Mouse (Mus musculus) hindbrain, embryonic 14.5 days (tissue): ENCODE measurements around the gene Zfp644. TPM values are rescaled to one million over a fixed set of nuclear protein-coding genes. Genes with fewer than 3 reads are reported as not detected.
A peak's percentile ranks its signal among the peaks of the same experiment; 100 is the strongest.

ENCODE experiments used
- ATAC-seq: fragments of 200-750 bp; cut with Nextera tagmentation; 2 replicates; pipeline ENCODE4 v1.8.0; 2017; ENCODE audit warnings: moderate number of reproducible peaks, mild to moderate bottlenecking, moderate TSS enrichment, moderate library complexity; ENCODE audit not compliant: low FRiP score
- DNase-seq: peaks from one replicate; pipeline ENCODE4 v3.0.0-alpha.2; 2015; ENCODE audit warnings: low spot score
- H3K27ac ChIP-seq: fragments of 300-500 bp; sonication (generic); 2 replicates; pipeline ENCODE4 v1.5.1; 2014; ENCODE audit warnings: mild to moderate bottlenecking, moderate library complexity
- H3K27me3 ChIP-seq: fragments of 300-500 bp; sonication (generic); 2 replicates; pipeline ENCODE4 v1.6.1; 2014; ENCODE audit warnings: mild to moderate bottlenecking, low read length, mixed read lengths; ENCODE audit not compliant: control insufficient read depth, insufficient read depth
- H3K36me3 ChIP-seq: fragments of 300-500 bp; sonication (generic); replicated peaks from 2 replicates; pipeline ENCODE4 v1.6.1; 2014; ENCODE audit not compliant: control insufficient read depth, insufficient read depth
- H3K4me1 ChIP-seq: fragments of 300-500 bp; sonication (generic); replicated peaks from 2 replicates; pipeline ENCODE4 v1.6.1; 2014; ENCODE audit warnings: antibody characterized with exemption, low read length, mixed read lengths; ENCODE audit not compliant: control insufficient read depth, insufficient read depth
- H3K4me2 ChIP-seq: fragments of 300-500 bp; sonication (generic); replicated peaks from 2 replicates; pipeline ENCODE4 v1.6.1; 2014; ENCODE audit warnings: mild to moderate bottlenecking, moderate library complexity
- H3K4me3 ChIP-seq: fragments of 300-500 bp; sonication (generic); replicated peaks from 2 replicates; pipeline ENCODE4 v1.5.1; 2014; ENCODE audit warnings: mild to moderate bottlenecking, low read length
- H3K9ac ChIP-seq: fragments of 300-500 bp; sonication (generic); 2 replicates; pipeline ENCODE4 v1.6.1; 2014
- H3K9me3 ChIP-seq: fragments of 300-500 bp; sonication (generic); 2 replicates; pipeline ENCODE4 v1.6.1; 2016; ENCODE audit warnings: low read length; ENCODE audit not compliant: control insufficient read depth
- WGBS: fragments of 180-500 bp; shearing (Covaris S2); extraction: QIAGEN DNeasy Blood & Tissue Kit; methylation state at CpG from one replicate; pipeline ENCODE4 v1.1.7; 2014; 5-methylcytosine and 5-hydroxymethylcytosine counted together
- polyA plus RNA-seq: library from polyadenylated mRNA; unstranded; fragments of >200 nt; fragmentation: Nextera tagmentation; extraction: Ambion mirVana; gene quantifications from 2 replicates; pipeline ENCODE4 v1.2.1, GENCODE M21; 2014

Gene Zfp644
- polyA plus RNA-seq, 1 experiment from 2014 or later: 104 TPM

DNA sequence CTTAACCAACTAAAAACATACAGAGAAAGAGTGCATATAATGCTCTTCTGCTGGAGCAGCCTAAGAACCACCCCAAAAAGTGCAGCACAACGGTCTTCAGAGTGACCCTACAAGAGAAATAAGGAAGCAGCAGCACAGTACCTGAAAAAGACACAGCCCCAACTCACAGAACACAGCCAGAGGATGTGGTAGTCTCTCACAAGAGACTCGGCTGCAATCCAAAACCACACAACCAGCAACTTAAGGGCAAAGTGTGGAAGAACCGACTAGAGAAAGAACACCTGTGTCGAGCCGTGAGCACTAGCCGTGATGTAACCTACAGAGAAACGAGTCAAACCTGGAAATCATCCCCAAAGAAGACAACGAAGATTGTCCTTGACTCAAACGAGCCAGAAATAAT is 20.3 kb downstream of the Zfp644 start:
- Histone ChIP-seq H3K9ac (no peak overlapping the region), H3K27me3 (no peaks in the 10 kb centered on the region), H3K4me2 (no peak overlapping the region), H3K9me3 (no peaks in the 10 kb centered on the region), H3K4me3 (no peak overlapping the region), H3K27ac (no peak overlapping the region), H3K36me3 (0 out of 2 replicates have a peak, but pooled peaks cover 5% of the 10 kb centered on the region), H3K4me1 (no peaks in the 10 kb centered on the region)
- 91% methylated on average over 9 of the region's 9 CpGs for WGBS
- ATAC-seq (no peak), DNase-seq (no peak)

DNA sequence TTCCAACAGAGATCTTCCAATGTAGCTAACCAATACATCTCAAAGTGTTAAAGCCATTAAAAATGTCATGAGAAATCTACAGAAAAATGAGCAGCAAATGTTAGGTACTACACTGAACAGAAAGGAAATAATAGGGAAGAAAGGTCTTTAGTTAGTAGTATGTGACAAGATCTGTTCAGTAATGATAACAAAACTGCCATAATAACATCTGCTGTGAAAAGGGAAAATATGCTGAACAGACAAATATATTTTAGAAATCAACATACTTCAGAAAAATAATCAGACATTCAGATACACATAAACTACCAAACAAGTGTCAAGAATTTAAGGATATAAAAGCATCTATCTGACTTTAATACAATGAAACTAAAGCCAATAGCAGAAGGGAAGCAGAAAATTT is 24.5 kb downstream of the Zfp644 start:
- Histone ChIP-seq H3K9me3 (no peaks in the 10 kb centered on the region), H3K27me3 (no peaks in the 10 kb centered on the region), H3K4me3 (no peak overlapping the region), H3K9ac (no peak overlapping the region), H3K27ac (no peak overlapping the region), H3K4me1 (no peaks in the 10 kb centered on the region), H3K36me3 (no peaks in the 10 kb centered on the region), H3K4me2 (no peak overlapping the region)
- DNase-seq (no peak), ATAC-seq (no peak)

DNA sequence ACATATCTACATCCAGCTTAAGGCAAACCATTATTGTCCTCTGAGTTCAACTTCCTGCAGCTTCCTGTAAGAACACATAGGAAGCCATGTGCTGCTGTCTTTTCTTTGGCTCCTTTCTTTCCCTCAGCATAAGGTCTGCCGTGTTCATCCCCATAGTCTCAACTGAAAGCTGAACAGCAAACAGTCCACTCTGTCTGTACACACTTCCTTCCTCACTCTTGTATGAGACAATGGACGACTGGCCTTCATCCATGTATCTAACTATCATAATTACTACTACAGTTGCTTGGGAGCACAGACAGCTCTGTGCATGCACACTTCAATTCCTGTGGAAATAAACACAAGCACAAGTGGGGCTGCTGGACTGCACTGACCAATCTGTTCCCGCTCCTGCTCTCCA is 25.2 kb downstream of the Zfp644 start:
- ATAC-seq (no peak), DNase-seq (no peak)
- Histone ChIP-seq H3K4me1 (no peaks in the 10 kb centered on the region), H3K4me3 (no peak overlapping the region), H3K4me2 (no peak overlapping the region), H3K9me3 (no peaks in the 10 kb centered on the region), H3K27me3 (no peaks in the 10 kb centered on the region), H3K9ac (no peak overlapping the region), H3K27ac (no peak overlapping the region), H3K36me3 (no peaks in the 10 kb centered on the region)
- 82% methylated on average over 3 of the region's 3 CpGs for WGBS

DNA sequence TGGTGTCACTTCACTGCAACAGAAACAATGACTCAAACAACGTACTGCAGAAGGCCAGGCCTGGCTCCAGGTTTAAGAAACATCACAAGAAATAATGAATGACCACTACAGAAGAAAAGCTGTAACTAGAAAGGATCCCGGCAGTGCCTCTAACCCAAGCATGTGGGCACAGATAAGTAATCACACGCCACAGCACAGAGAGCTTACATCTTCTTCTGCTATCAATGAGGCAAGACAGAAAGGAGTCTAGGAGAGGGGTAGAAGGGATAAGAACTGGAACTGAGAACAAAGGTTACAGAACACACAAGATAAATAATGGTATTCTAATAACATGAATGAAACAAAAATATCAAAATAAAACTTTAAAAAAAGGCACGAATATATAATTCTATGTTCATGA is 32.2 kb downstream of the Zfp644 start:
- WGBS: 88% methylated on average over 4 of the region's 4 CpGs

DNA sequence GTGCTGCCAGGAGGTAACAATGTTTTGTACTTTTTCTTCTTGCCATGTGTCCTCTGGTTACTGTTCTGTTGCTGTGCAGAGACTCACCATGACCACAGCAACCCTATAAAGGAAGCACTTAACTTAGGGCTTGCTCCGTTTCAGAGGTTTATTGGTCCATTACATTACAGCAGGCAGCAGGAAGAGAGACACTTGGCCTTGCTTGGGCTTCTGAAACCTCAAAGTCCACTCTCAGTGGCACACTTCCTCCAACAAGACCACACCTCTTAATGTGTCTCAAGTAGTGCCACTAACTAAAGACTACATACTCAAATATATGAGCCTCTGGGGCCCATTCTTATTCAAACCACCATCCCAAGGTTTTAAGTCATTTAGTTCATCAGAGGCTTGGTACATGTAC is 36.2 kb downstream of the Zfp644 start:
- no peak overlapping the region for H3K27ac ChIP-seq
- no peak overlapping the region for H3K9ac ChIP-seq
- DNase-seq: no peak
- ATAC-seq: no peak
- H3K4me1 ChIP-seq: no peaks in the 10 kb centered on the region
- no peak overlapping the region for H3K4me2 ChIP-seq
- peaks cover 7% of the 10 kb centered on the region for H3K36me3 ChIP-seq
- H3K27me3 ChIP-seq: no peaks in the 10 kb centered on the region
- 70% methylated on average over 1 of the region's 1 CpGs for WGBS
- H3K9me3 ChIP-seq: no peaks in the 10 kb centered on the region
- no peak overlapping the region for H3K4me3 ChIP-seq

More for the DNA sequence above, 32.2 kb downstream of the Zfp644 start:
- no peak overlapping the region for H3K27ac ChIP-seq
- peaks cover 7% of the 10 kb centered on the region for H3K36me3 ChIP-seq
- DNase-seq (no peak), ATAC-seq (no peak)
- H3K4me1 ChIP-seq: no peaks in the 10 kb centered on the region
- no peaks in the 10 kb centered on the region for H3K9me3 ChIP-seq
- no peak overlapping the region for H3K9ac ChIP-seq
- no peak overlapping the region for H3K4me2 ChIP-seq
- H3K4me3 ChIP-seq: no peak overlapping the region
- no peaks in the 10 kb centered on the region for H3K27me3 ChIP-seq

DNA sequence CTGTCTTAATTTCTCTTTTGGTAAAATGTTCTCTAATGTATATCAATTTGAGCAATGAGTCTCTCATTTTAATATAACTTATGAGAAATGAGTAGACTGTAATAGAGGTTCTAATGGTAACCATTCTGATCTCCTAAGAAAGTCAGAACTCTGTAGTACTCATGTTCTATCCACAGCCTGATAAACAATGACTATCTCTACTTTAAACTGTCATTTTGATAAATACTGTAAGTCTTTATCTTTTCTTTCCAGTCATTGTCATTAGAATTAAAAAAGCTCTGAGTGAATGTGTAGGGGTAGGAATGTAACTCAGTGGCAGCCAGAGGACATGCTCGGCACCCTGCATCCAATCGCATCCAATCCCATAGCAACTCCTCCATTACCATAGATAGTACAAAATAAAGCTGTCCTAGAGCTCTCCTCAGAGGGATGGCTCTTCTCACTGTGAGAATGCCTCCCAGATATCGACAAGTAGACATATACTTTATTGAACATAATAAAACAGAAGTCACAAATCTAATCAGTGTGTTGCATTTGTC is 44.2 kb downstream of the Zfp644 start:
- DNase-seq (no peak), ATAC-seq (no peak)
- H3K4me3 ChIP-seq: no peak overlapping the region
- no peak overlapping the region for H3K4me2 ChIP-seq
- H3K4me1 ChIP-seq: no peaks in the 10 kb centered on the region
- H3K9me3 ChIP-seq: no peaks in the 10 kb centered on the region
- peaks cover 3% of the 10 kb centered on the region for H3K36me3 ChIP-seq
- H3K9ac ChIP-seq: no peak overlapping the region
- no peaks in the 10 kb centered on the region for H3K27me3 ChIP-seq
- H3K27ac ChIP-seq: no peak overlapping the region
- 87% methylated on average over 3 of the region's 3 CpGs for whole genome bisulfite sequencing

DNA sequence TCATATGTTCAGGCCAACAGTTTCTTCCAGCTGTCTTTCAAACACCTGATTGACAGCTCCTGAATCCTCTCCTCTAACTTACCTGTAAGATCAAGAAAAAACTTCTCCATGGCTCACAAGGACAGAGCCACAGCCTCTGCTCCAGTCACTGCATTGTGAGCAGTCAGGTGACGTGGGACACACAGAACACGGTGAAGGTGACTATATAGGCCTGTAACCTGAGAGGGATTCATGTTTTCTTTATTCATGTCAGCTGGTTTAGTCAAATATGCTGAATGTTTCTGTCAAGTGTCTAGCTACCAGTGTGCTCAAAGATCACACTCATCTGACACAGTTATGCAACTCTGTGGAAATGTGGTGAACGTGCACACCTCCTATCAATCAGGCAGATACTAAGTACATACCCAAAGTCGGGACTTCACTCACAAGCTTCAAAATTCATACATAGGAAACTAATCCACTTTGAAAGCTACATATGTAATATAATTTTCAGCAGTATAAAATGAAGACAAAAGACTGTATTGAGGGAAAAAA is 44.8 kb downstream of the Zfp644 start:
- no peaks in the 10 kb centered on the region for H3K9me3 ChIP-seq
- no peaks in the 10 kb centered on the region for H3K27me3 ChIP-seq
- ATAC-seq (no peak), DNase-seq (no peak)
- H3K4me2 ChIP-seq: no peak overlapping the region
- H3K4me3 ChIP-seq: no peak overlapping the region
- H3K9ac ChIP-seq: no peak overlapping the region
- H3K36me3 ChIP-seq: peaks cover 3% of the 10 kb centered on the region
- H3K27ac ChIP-seq: no peak overlapping the region
- no peaks in the 10 kb centered on the region for H3K4me1 ChIP-seq
- WGBS: 94% methylated on average over 4 of the region's 4 CpGs

DNA sequence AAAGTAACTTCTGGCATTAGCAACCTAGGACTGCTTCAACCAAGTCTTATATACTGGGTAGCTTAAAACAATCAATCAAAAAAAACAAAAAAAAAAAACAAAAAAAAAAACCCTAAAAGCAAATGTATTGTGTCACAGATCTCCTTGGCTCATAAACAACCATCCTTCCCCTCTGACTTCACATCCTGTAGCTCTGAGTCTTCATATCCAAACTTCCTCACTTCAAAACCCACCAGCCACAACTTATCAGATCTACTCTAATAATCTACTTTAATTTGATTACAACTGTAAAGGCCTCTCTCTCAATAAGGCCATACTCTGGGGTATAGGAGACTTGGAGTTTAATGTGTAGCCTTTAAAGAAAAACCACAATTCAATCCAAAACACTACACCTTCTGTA is 47.1 kb downstream of the Zfp644 start:
- Histone ChIP-seq H3K4me2 (no peak overlapping the region), H3K4me3 (no peak overlapping the region), H3K27me3 (no peaks in the 10 kb centered on the region), H3K4me1 (no peaks in the 10 kb centered on the region), H3K27ac (no peak overlapping the region), H3K36me3 (peaks cover 3% of the 10 kb centered on the region), H3K9me3 (no peaks in the 10 kb centered on the region), H3K9ac (no peak overlapping the region)
- DNase-seq (no peak), ATAC-seq (no peak)

DNA sequence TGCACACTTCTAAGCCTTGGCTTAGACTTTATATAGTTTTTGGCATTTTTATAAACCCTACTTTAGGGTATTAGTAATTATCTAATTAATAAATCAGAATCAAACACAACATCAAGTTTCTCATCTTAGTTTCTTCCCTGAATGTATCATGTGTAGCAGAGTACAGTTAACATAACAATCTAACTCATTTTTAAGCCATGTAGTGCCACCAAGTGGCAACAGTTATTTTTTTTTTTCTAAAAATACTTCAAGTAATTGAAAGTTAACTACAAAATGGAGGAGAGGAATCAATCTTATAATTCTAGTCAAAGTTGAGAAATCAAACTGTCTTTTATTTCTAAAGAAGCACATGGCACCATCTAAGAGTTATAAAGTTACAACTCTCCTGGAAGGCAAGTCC is 47.6 kb downstream of the Zfp644 start:
- DNase-seq (peak; percentile 58), ATAC-seq (no peak)
- Histone ChIP-seq H3K4me1 (no peaks in the 10 kb centered on the region), H3K9ac (no peak overlapping the region), H3K9me3 (no peaks in the 10 kb centered on the region), H3K4me3 (no peak overlapping the region), H3K4me2 (no peak overlapping the region), H3K36me3 (peaks cover 3% of the 10 kb centered on the region; the same call in 1 of the 2 replicates), H3K27ac (no peak overlapping the region), H3K27me3 (no peaks in the 10 kb centered on the region)

DNA sequence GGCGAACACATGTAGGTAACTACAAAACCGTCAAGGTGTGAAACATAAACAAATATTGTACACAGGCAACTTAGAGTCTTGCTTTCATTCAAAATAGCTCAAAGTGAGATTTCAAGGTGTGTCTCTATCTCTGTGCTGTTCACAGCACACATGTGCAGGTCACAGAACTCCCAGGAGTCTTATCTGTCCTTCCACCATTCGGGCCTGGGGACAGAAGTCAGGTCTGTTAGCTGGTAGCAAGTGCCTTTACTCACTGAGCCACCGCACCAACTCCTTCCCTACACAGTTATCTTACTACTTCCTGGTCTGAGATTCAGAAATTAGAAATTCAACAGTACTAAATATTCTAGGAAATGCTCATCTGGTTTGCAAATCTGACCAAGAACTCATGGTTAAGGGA is 53.7 kb downstream of the Zfp644 start:
- Histone ChIP-seq H3K9ac (no peak overlapping the region), H3K36me3 (no peaks in the 10 kb centered on the region), H3K27ac (no peak overlapping the region), H3K9me3 (no peaks in the 10 kb centered on the region), H3K4me3 (no peak overlapping the region), H3K27me3 (no peaks in the 10 kb centered on the region), H3K4me1 (peaks cover 7% of the 10 kb centered on the region), H3K4me2 (no peak overlapping the region)
- no peak for ATAC-seq
- no peak for DNase-seq
- WGBS: 92% methylated on average over 4 of the region's 4 CpGs
